Mouse (Mus musculus) C2C12 (cell line): ENCODE data around the gene Os9.

ENCODE experiments used
- CTCF ChIP-seq: IDR thresholded peaks from one replicate; pipeline ENCODE4 v1.5.1; 2011; ENCODE audit not compliant: control insufficient read depth, insufficient read depth, insufficient read length
- FOSL1 ChIP-seq: IDR thresholded peaks from one replicate; pipeline ENCODE4 v1.8.0; 2011; ENCODE audit warnings: mild to moderate bottlenecking, low read length; ENCODE audit not compliant: poor library complexity, insufficient read depth, severe bottlenecking
- MAX ChIP-seq: IDR thresholded peaks from one replicate; pipeline ENCODE4 v1.6.1; 2011; ENCODE audit warnings: mild to moderate bottlenecking, control low read depth
- MYOG ChIP-seq: IDR thresholded peaks from one replicate; pipeline ENCODE4 v1.6.1; 2011; ENCODE audit not compliant: control insufficient read depth, insufficient read length; ENCODE audit errors: extremely low read depth
- USF1 ChIP-seq: IDR thresholded peaks from one replicate; pipeline ENCODE4 v1.6.1; 2011; ENCODE audit warnings: low read depth, mild to moderate bottlenecking, control low read depth, moderate library complexity

- TF ChIP-seq CTCF, result no peak
- TF ChIP-seq MYOG, result no peak
- TF ChIP-seq MAX, result no peak
- TF ChIP-seq USF1, result no peak
- no peak for TF ChIP-seq FOSL1
Observed at GRCm38 (mm10) chr10:127103631-127104030, 17.3 kb downstream of the Os9 start.
